Mouse (Mus musculus) liver, embryonic 11.5 days (tissue): ENCODE measurements around the gene St3gal6. TPM values are rescaled to one million over a fixed set of nuclear protein-coding genes. Genes with fewer than 3 reads are reported as not detected.

Source experiments
- ATAC-seq: fragments of 200-750 bp; cut with Nextera tagmentation; replicated peaks from 2 replicates; pipeline ENCODE4 v1.8.0; 2017; ENCODE audit warnings: moderate number of reproducible peaks, mild to moderate bottlenecking, moderate TSS enrichment, moderate library complexity; ENCODE audit not compliant: low FRiP score
- DNase-seq: peaks from one replicate; pipeline ENCODE4 v3.0.0-alpha.2; 2017; ENCODE audit warnings: low spot score
- H3K27ac ChIP-seq: fragments of 300-500 bp; sonication (generic); 2 replicates; pipeline ENCODE4 v1.5.1; 2014; ENCODE audit warnings: mild to moderate bottlenecking, low read depth, low read length, control low read depth
- H3K27me3 ChIP-seq: fragments of 300-500 bp; sonication (generic); replicated peaks from 2 replicates; pipeline ENCODE4 v1.6.1; 2014; ENCODE audit warnings: low read length, mixed read lengths; ENCODE audit not compliant: control insufficient read depth, insufficient read depth
- H3K36me3 ChIP-seq: fragments of 300-500 bp; sonication (generic); 2 replicates; pipeline ENCODE4 v1.6.1; 2014; ENCODE audit warnings: mild to moderate bottlenecking, low read length, moderate library complexity, mixed read lengths; ENCODE audit not compliant: control insufficient read depth, insufficient read depth
- H3K4me1 ChIP-seq: fragments of 300-500 bp; sonication (generic); replicated peaks from 2 replicates; pipeline ENCODE4 v1.6.1; 2014; ENCODE audit warnings: low read length, mixed read lengths; ENCODE audit not compliant: control insufficient read depth, insufficient read depth
- H3K4me2 ChIP-seq: fragments of 300-500 bp; sonication (generic); 2 replicates; pipeline ENCODE4 v1.6.1; 2014; ENCODE audit warnings: mild to moderate bottlenecking, control low read depth, moderate library complexity
- H3K4me3 ChIP-seq: fragments of 300-500 bp; sonication (generic); 2 replicates; pipeline ENCODE4 v1.5.1; 2014; ENCODE audit warnings: low read depth, low read length, control low read depth
- H3K9ac ChIP-seq: fragments of 300-500 bp; sonication (generic); 2 replicates; pipeline ENCODE4 v1.6.1; 2014; ENCODE audit warnings: low read depth, low read length, control low read depth
- H3K9me3 ChIP-seq: fragments of 300-500 bp; sonication (generic); 2 replicates; pipeline ENCODE4 v1.6.1; 2016; ENCODE audit warnings: low read length, inconsistent platforms, mixed read lengths; ENCODE audit not compliant: control insufficient read depth
- WGBS: fragments of 180-500 bp; shearing (Covaris S2); extraction: QIAGEN DNeasy Blood & Tissue Kit; methylation state at CpG from one replicate; pipeline ENCODE4 v1.1.7; 2014; 5-methylcytosine and 5-hydroxymethylcytosine counted together
- polyA plus RNA-seq: library from polyadenylated mRNA; unstranded; fragments of >200 nt; fragmentation: Nextera tagmentation; extraction: Ambion mirVana; gene quantifications from 2 replicates; pipeline ENCODE4 v1.2.1, GENCODE M21; 2014

The St3gal6 gene
- polyA plus RNA-seq, 1 experiment from 2014 or later: 66.0 TPM

DNA sequence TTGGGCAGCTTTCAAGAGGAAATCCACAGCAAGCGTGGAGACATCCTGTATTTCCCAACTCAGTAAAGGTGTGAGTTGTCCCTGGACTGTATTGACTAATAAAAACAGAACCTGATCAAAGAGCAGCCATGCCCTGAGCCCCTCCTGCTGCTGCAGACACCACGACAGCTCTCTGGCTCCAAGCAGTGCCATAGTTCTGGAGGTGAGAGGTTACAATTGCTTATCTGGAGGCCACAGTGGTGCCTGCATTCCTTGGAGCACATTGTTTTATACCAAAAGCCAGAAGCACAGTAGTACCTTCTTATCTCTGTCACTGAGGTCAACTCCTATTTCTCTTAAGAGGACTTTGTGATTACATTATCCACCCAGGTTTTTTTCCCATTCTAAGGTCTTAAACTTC lies 15.0 kb upstream of the St3gal6 start:
- Histone ChIP-seq H3K27me3 (no peaks in the 10 kb centered on the region), H3K9ac (no peak overlapping the region), H3K4me3 (no peak overlapping the region), H3K27ac (no peak overlapping the region), H3K4me2 (no peak overlapping the region), H3K4me1 (peaks cover 21% of the 10 kb centered on the region), H3K9me3 (no peaks in the 10 kb centered on the region), H3K36me3 (no peaks in the 10 kb centered on the region)
- DNase-seq: no peak
- 22% methylated on average over 2 of the region's 2 CpGs for WGBS
- ATAC-seq: peak; percentile 83

DNA sequence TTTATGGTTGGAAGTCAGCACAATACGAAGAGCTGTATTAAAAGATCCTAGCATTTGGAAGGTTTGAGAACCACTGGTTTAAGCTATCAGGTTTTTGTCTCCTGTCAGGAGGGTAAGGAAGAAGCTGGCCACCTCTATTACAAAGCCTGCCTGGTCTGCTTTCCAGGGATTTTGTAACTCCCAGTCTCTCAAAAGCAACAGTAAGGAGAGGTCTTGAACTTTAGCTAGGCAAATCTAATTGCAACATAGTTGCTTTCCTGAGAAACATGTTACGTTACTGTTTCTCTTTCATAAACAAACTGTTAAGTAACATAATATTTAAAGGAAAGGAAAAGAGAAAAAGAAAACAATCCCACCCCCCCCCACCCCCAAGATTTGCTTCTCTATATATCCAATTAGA lies 12.0 kb upstream of the St3gal6 start:
- Histone ChIP-seq H3K27ac (no peak overlapping the region), H3K9ac (no peak overlapping the region)
- DNase-seq: no peak

DNA sequence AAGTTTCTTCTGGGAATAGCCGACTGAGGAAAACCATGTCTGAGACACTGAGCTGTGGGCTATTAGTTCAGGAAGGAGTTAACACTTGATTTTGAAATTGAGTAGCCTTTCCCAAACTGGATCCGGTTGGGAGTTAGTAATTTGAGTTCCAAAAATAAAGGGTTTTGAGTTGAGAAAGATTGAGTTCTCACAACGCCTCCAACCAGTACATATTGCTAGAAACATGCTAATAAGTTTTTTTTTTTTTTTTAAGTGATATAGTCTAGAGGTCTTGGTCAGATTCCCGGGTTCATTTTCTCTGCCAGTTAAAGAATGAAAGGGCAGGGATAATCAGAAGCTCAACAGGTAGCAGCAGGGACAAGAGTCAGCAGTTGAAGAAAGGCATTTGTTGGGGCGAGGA lies 11.2 kb upstream of the St3gal6 start:
- no peak for ATAC-seq
- Histone ChIP-seq H3K36me3 (no peaks in the 10 kb centered on the region), H3K27ac (no peak overlapping the region), H3K9me3 (no peaks in the 10 kb centered on the region), H3K9ac (no peak overlapping the region), H3K4me2 (no peak overlapping the region), H3K4me1 (peaks cover 30% of the 10 kb centered on the region), H3K27me3 (no peaks in the 10 kb centered on the region), H3K4me3 (no peak overlapping the region)
- DNase-seq: no peak
- 67% methylated on average over 5 of the region's 5 CpGs for WGBS

More for the DNA sequence above, 12.0 kb upstream of the St3gal6 start:
- H3K36me3 ChIP-seq: no peaks in the 10 kb centered on the region
- no peaks in the 10 kb centered on the region for H3K9me3 ChIP-seq
- 80% methylated on average over 2 of the region's 2 CpGs for WGBS
- no peak for ATAC-seq
- H3K27me3 ChIP-seq: no peaks in the 10 kb centered on the region
- peaks cover 30% of the 10 kb centered on the region for H3K4me1 ChIP-seq
- H3K4me3 ChIP-seq: no peak overlapping the region
- H3K4me2 ChIP-seq: no peak overlapping the region

DNA sequence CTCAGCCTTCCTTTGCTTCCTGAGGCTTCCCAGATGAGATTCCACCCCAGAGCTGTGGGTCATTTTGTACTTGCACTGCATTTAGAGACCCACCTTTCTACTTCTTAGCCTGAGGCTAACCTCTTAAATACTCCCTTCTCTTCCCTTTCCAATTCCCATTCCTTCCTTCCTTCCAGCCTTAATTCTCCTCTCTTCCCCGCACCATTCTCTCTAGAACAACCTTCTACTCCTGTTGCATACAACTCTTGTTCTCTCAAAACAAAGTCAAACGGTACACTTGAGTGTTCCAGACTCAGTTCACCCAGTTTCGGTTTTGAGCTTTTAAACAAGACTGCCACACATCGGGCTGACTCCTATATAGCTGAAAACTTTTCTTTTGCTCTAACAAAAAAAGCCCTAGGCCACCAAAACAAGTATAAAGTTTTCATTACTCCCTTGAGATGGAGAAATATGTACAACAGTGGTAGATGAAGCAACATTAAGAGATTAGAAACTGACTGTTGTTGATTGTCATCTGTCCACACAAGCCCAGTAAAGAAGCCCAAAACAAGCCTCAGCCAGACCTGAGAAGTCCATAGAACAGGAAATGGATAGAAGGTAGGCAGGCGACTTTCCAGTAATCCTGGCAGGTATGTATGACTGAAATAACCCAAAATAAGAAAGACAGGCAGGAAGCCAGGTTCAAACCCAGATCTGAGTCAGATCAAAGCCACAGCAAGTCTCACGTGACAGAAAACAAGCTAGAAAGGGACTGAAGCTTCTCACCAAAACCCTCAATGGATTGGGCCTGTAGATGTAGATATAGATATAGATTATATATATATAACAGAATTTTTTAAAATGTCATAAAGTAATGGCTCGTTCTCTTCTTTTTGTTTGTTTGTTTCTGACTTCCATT lies 10.5 kb upstream of the St3gal6 start:
- Histone ChIP-seq H3K36me3 (no peaks in the 10 kb centered on the region), H3K27me3 (no peaks in the 10 kb centered on the region), H3K9me3 (no peaks in the 10 kb centered on the region), H3K9ac (no peak overlapping the region), H3K4me2 (no peak overlapping the region), H3K4me1 (peaks cover 28% of the 10 kb centered on the region), H3K4me3 (no peak overlapping the region), H3K27ac (no peak overlapping the region)
- ATAC-seq (no peak), DNase-seq (no peak)
- WGBS: 74% methylated on average over 7 of the region's 7 CpGs

DNA sequence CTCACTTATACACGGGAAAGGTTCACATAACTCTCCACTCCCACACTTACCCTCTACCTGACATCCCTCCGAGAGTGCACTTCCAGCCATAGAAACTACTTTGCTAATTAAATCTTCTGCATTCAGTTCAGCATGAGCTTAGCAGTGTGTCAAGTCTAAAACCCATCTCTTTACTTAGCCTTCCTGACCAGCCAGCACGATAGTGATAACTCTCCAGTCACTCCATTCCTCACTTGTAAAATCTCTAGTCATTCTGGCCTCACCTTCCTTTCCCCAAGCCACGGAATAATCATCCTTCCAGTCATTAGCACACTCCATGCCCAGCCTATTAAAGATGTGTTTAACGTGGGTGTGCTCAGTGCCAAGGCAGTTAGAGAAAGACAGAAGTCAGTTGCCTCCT lies 9.7 kb upstream of the St3gal6 start:
- WGBS: 52% methylated on average over 5 of the region's 5 CpGs
- peaks cover 20% of the 10 kb centered on the region for H3K4me1 ChIP-seq
- peak; percentile 56 for ATAC-seq
- no peak for DNase-seq
- 0 out of 2 replicates have a peak overlapping the region, but pooled peaks have one; percentile 29 for H3K27ac ChIP-seq
- no peaks in the 10 kb centered on the region for H3K36me3 ChIP-seq
- H3K4me3 ChIP-seq: no peak overlapping the region
- no peak overlapping the region for H3K4me2 ChIP-seq
- no peaks in the 10 kb centered on the region for H3K27me3 ChIP-seq
- H3K9ac ChIP-seq: no peak overlapping the region
- H3K9me3 ChIP-seq: no peaks in the 10 kb centered on the region

DNA sequence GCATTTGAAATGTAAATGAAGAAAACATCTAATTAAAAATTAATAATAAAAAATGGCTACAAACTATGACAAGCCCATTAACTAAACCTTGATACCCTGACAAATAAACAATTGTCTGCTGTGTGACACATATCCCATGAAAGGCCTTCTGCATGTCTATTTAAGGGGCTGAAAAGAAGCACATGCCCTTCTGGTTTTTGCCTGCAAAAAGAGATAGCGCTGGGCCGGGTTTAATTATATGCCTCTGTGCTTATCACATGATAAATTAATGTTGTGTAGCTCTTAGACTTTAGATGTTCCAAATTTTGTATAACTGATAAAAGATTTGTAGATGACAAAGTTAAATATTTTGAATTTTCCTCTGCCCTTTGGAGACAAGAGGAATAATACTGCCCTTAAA lies 9.2 kb upstream of the St3gal6 start:
- no peaks in the 10 kb centered on the region for H3K9me3 ChIP-seq
- H3K4me1 ChIP-seq: peaks cover 19% of the 10 kb centered on the region
- H3K27me3 ChIP-seq: no peaks in the 10 kb centered on the region
- no peaks in the 10 kb centered on the region for H3K36me3 ChIP-seq
- WGBS: 53% methylated on average over 2 of the region's 2 CpGs
- DNase-seq (no peak), ATAC-seq (peak; percentile 77)
- H3K27ac ChIP-seq: 0 out of 2 replicates have a peak overlapping the region, but pooled peaks have one; percentile 29
- H3K4me2 ChIP-seq: no peak overlapping the region
- no peak overlapping the region for H3K4me3 ChIP-seq
- no peak overlapping the region for H3K9ac ChIP-seq

DNA sequence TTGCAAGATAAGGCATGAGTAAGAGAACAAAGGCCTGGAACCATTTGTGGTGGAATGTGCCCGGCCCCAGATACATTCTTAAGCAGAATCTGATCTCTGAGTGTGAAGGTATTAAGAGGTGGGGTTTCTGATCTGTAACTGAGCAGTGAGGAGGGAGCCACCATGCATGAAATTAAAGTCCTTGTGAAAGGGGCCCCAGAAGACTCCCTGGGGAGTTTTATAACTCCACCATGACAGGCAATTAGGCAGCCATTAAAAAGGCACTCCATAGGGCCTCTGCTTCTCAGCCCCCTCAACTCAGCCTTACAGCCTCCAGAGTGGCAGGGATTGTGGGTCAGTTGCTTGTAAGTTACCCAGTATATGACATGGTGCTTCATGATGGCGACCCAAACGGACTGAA lies 8.5 kb upstream of the St3gal6 start:
- H3K27ac ChIP-seq: peak overlapping the region; percentile 30; the same call in 1 of the 2 replicates
- 75% methylated on average over 3 of the region's 3 CpGs for WGBS
- H3K4me1 ChIP-seq: peaks cover 23% of the 10 kb centered on the region

DNA sequence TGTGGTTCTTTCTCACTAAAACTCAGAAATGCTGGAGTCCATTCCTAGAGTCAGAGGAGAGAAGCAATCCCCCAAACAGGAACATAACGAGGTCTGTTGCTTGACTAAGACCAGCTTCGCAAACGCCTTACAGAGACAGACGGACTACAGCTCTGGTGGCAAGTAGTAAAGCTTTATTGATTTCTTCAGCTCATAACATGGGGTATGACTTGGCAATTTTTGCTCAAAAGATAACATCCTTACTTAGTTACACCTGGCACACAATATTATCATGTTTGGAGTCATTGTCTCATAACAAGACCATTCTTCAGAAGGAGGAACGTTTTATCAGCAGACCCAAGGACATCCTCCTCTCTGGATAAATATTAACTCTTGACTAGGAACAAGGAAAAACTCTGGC lies 3.8 kb upstream of the St3gal6 start:
- H3K27ac ChIP-seq: no peak overlapping the region
- H3K9me3 ChIP-seq: no peaks in the 10 kb centered on the region
- ATAC-seq (no peak), DNase-seq (no peak)
- 64% methylated on average over 5 of the region's 5 CpGs for WGBS
- no peaks in the 10 kb centered on the region for H3K36me3 ChIP-seq
- no peak overlapping the region for H3K4me3 ChIP-seq
- H3K4me2 ChIP-seq: no peak overlapping the region
- no peak overlapping the region for H3K9ac ChIP-seq
- no peaks in the 10 kb centered on the region for H3K27me3 ChIP-seq
- H3K4me1 ChIP-seq: peaks cover 25% of the 10 kb centered on the region

More for the DNA sequence above, 8.5 kb upstream of the St3gal6 start:
- Histone ChIP-seq H3K4me3 (no peak overlapping the region), H3K9ac (0 out of 2 replicates have a peak overlapping the region, but pooled peaks have one; percentile 2), H3K27me3 (no peaks in the 10 kb centered on the region), H3K36me3 (no peaks in the 10 kb centered on the region), H3K4me2 (no peak overlapping the region), H3K9me3 (no peaks in the 10 kb centered on the region)
- ATAC-seq (no peak), DNase-seq (no peak)

DNA sequence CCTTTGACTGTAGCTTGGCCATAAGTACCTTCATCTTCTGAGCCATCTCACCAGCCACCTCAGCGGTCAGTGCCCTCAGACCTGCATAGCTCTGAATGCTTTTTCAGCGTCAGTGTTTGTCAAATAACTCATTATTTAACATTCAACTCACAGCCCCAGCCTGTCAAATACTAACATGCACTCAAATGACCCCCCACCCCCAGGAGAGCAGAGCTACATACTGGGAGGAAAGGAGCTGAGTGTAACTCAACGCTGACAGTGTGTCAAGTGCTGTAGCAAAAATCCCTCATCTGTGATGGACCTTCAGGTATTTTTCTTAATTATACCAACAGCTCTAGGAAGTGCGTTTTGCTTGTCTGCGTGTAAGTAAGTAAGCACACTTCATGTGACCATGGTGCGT lies 2.7 kb upstream of the St3gal6 start:
- 0 out of 2 replicates have a peak overlapping the region, but pooled peaks have one; percentile 34 for H3K9ac ChIP-seq
- 79% methylated on average over 6 of the region's 6 CpGs for WGBS
- H3K9me3 ChIP-seq: no peaks in the 10 kb centered on the region
- peaks cover 19% of the 10 kb centered on the region for H3K4me1 ChIP-seq
- H3K27ac ChIP-seq: peak overlapping the region; percentile 72; the same call in 1 of the 2 replicates
- no peak overlapping the region for H3K4me3 ChIP-seq
- H3K36me3 ChIP-seq: no peaks in the 10 kb centered on the region
- ATAC-seq (no peak), DNase-seq (no peak)
- no peak overlapping the region for H3K4me2 ChIP-seq
- no peaks in the 10 kb centered on the region for H3K27me3 ChIP-seq
